Mouse (Mus musculus) stomach, embryonic 16.5 days (tissue): Measurements from ENCODE around the gene Gtf3c2. TPM values are rescaled to one million over a fixed set of nuclear protein-coding genes. Genes with fewer than 3 reads are reported as not detected.

Source experiments
- ATAC-seq: fragments of 200-750 bp; cut with Nextera tagmentation; 2 replicates; pipeline ENCODE4 v1.8.0; 2017; ENCODE audit warnings: moderate number of reproducible peaks, moderate TSS enrichment; ENCODE audit not compliant: insufficient read depth, low FRiP score
- H3K27ac ChIP-seq: fragments of 300-500 bp; sonication (generic); 2 replicates; pipeline ENCODE4 v1.5.1; 2014; ENCODE audit warnings: low read length
- H3K27me3 ChIP-seq: fragments of 300-500 bp; sonication (generic); 2 replicates; pipeline ENCODE4 v1.6.1; 2014; ENCODE audit warnings: low read length, control low read depth, mixed read lengths; ENCODE audit not compliant: control insufficient read depth, insufficient read depth
- H3K36me3 ChIP-seq: fragments of 300-500 bp; sonication (generic); 2 replicates; pipeline ENCODE4 v1.6.1; 2014; ENCODE audit warnings: low read length; ENCODE audit not compliant: control insufficient read depth, insufficient read depth
- H3K4me1 ChIP-seq: fragments of 300-500 bp; sonication (generic); 2 replicates; pipeline ENCODE4 v1.6.1; 2014; ENCODE audit warnings: low read length, control low read depth, mixed read lengths; ENCODE audit not compliant: control insufficient read depth, insufficient read depth
- H3K4me2 ChIP-seq: fragments of 300-500 bp; sonication (generic); 2 replicates; pipeline ENCODE4 v1.6.1; 2014; ENCODE audit warnings: low read depth, low read length, mixed read lengths
- H3K4me3 ChIP-seq: fragments of 300-500 bp; sonication (generic); replicated peaks from 2 replicates; pipeline ENCODE4 v1.5.1; 2014; ENCODE audit warnings: mild to moderate bottlenecking, low read length
- H3K9ac ChIP-seq: fragments of 300-500 bp; sonication (generic); 2 replicates; pipeline ENCODE4 v1.6.1; 2014; ENCODE audit warnings: low read length
- H3K9me3 ChIP-seq: fragments of 300-500 bp; sonication (generic); replicated peaks from 2 replicates; pipeline ENCODE4 v1.6.1; 2016; ENCODE audit warnings: low read length, control low read depth; ENCODE audit not compliant: control insufficient read depth
- WGBS: fragments of 180-500 bp; shearing (Covaris S2); extraction: QIAGEN DNeasy Blood & Tissue Kit; methylation state at CpG from one replicate; pipeline ENCODE4 v1.1.7; 2014; 5-methylcytosine and 5-hydroxymethylcytosine counted together
- polyA plus RNA-seq: library from polyadenylated mRNA; unstranded; fragments of >200 nt; fragmentation: Nextera tagmentation; extraction: Ambion mirVana; gene quantifications from 2 replicates; pipeline ENCODE4 v1.2.1, GENCODE M21; 2015

Gtf3c2 gene
- polyA plus RNA-seq, 1 experiment from 2014 or later: 69.4 TPM

DNA sequence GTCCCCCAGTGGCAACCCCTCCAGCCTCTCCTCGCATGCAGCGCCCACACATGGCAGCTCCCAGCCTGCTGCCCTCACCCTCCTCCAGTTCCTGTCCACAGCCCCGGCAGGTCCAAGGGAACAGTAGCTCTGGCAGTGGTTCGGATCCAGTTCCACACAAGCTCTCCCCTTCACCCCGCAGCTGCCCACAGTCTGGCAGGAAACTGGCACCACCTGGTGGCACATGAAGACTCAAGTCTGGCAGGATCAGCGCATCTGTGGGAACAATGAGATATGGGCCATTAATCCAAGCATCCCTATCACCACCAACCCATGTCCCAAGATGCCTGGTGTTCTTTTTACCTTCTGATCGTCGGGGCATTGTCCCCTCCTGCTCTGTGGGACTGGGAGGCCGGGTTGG is 19.9 kb upstream of the Gtf3c2 start:
- Histone ChIP-seq H3K4me3 (no peak overlapping the region), H3K9ac (no peak overlapping the region), H3K4me2 (no peak overlapping the region), H3K9me3 (0 out of 2 replicates have a peak, but pooled peaks cover 5% of the 10 kb centered on the region), H3K4me1 (peaks cover 12% of the 10 kb centered on the region), H3K27ac (no peak overlapping the region), H3K36me3 (peaks cover 39% of the 10 kb centered on the region), H3K27me3 (no peaks in the 10 kb centered on the region)
- WGBS: 78% methylated on average over 9 of the region's 9 CpGs
- no peak for ATAC-seq

DNA sequence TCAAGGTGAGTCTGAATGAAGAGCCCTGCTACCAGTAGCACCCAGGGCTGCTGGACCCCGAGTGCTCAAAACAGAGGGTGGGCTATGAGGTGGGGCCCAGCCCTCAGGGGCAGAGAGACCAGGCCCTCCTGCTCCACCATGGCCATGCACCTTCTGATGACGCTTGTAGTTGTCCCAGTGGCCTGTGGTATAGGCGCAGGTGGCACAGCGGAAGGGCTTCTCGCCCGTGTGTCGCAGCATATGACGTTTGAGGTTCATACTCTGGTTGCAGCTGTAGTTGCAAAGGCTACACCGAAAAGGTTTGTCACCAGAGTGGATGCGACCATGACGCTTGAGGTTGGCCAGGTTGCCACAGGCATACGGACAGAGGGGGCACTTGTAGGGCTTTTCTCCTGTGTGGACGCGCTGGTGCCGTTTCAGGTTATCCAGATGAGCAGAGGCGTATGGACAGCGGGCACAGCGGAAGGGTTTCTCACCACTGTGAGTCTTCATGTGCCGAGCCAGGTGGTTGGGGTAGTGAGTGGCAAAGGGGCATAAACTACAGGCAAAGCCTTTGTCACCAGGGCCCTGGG is 19.5 kb upstream of the Gtf3c2 start:
- Histone ChIP-seq H3K4me1 (peaks cover 16% of the 10 kb centered on the region), H3K27me3 (no peaks in the 10 kb centered on the region), H3K9ac (no peak overlapping the region), H3K9me3 (0 out of 2 replicates have a peak, but pooled peaks cover 5% of the 10 kb centered on the region), H3K27ac (no peak overlapping the region), H3K4me3 (no peak overlapping the region), H3K4me2 (no peak overlapping the region), H3K36me3 (peaks cover 39% of the 10 kb centered on the region)
- 89% methylated on average over 19 of the region's 19 CpGs for WGBS
- ATAC-seq: no peak

- 81% methylated on average over 5 of the region's 5 CpGs for WGBS
These were observed 18.8 kb upstream of the Gtf3c2 start for GRCm38 (mm10) chr5:31198616-31199320.

GRCm38 (mm10) chr5:31198170-31198569 is 18.2 kb upstream of the Gtf3c2 start:
- Histone ChIP-seq H3K9me3 (0 out of 2 replicates have a peak, but pooled peaks cover 5% of the 10 kb centered on the region), H3K27ac (no peak overlapping the region), H3K36me3 (peaks cover 39% of the 10 kb centered on the region), H3K4me1 (peaks cover 23% of the 10 kb centered on the region), H3K9ac (no peak overlapping the region), H3K27me3 (no peaks in the 10 kb centered on the region), H3K4me2 (no peak overlapping the region), H3K4me3 (no peak overlapping the region)
- WGBS: 81% methylated on average over 9 of the region's 9 CpGs
- ATAC-seq: no peak

More at GRCm38 (mm10) chr5:31198616-31199320, 18.8 kb upstream of the Gtf3c2 start:
- Histone ChIP-seq H3K4me2 (no peak overlapping the region), H3K27me3 (no peaks in the 10 kb centered on the region), H3K4me3 (no peak overlapping the region), H3K9ac (no peak overlapping the region), H3K27ac (no peak overlapping the region), H3K36me3 (peaks cover 39% of the 10 kb centered on the region), H3K9me3 (0 out of 2 replicates have a peak, but pooled peaks cover 5% of the 10 kb centered on the region), H3K4me1 (peaks cover 22% of the 10 kb centered on the region)
- no peak for ATAC-seq

DNA sequence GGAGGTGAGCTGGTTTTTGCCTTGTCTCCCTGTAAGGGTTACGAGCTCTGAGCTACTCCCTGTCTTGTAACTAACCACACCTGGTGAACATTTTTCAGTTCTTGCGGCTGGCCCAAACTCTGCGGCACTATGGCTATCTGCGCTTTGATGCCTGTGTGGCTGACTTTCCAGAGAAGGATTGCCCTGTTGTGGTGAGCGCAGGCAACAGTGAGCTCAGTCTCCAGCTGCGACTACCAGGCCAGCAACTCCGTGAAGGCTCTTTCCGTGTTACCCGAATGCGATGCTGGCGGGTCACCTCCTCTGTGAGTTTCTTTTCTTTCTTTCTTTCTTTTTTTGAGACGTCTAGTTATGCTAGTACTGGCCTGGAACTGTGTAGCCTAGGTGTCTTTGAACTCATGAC is 17.1 kb upstream of the Gtf3c2 start:
- H3K4me3 ChIP-seq: no peak overlapping the region
- peaks cover 39% of the 10 kb centered on the region for H3K36me3 ChIP-seq
- no peaks in the 10 kb centered on the region for H3K27me3 ChIP-seq
- H3K9ac ChIP-seq: no peak overlapping the region
- ATAC-seq: no peak
- no peak overlapping the region for H3K4me2 ChIP-seq
- 92% methylated on average over 12 of the region's 12 CpGs for WGBS
- no peak overlapping the region for H3K27ac ChIP-seq
- peaks cover 18% of the 10 kb centered on the region for H3K4me1 ChIP-seq
- H3K9me3 ChIP-seq: 0 out of 2 replicates have a peak, but pooled peaks cover 5% of the 10 kb centered on the region

- 90% methylated on average over 10 of the region's 10 CpGs for WGBS
- H3K36me3 ChIP-seq: peaks cover 39% of the 10 kb centered on the region
- no peak overlapping the region for H3K4me3 ChIP-seq
- no peak overlapping the region for H3K9ac ChIP-seq
- peaks cover 25% of the 10 kb centered on the region for H3K4me1 ChIP-seq
- peak overlapping the region; percentile 14; the same call in 1 of the 2 replicates for H3K27ac ChIP-seq
- H3K4me2 ChIP-seq: no peak overlapping the region
- no peak for ATAC-seq
- no peaks in the 10 kb centered on the region for H3K27me3 ChIP-seq
- 0 out of 2 replicates have a peak, but pooled peaks cover 5% of the 10 kb centered on the region for H3K9me3 ChIP-seq
These were observed 16.3 kb upstream of the Gtf3c2 start for GRCm38 (mm10) chr5:31196207-31196606.

DNA sequence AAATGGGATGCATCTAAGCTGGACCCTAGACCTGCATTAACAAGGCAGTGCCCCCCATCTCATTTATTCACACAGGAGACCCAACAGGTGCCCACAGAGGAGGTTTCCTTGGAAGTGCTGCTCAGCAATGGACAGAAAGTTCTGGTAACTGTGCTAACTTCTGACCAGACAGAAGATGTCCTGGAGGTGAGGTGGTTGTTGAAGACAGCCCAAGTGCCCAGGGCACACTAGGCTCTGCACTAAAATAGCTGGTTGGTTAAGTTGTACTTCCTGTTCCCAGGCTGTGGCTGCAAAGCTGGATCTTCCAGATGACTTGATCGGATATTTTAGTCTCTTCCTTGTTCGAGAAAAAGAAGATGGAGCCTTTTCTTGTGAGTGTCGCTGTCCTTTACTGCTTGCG is 15.7 kb upstream of the Gtf3c2 start:
- Histone ChIP-seq H3K27me3 (no peaks in the 10 kb centered on the region), H3K9ac (no peak overlapping the region), H3K9me3 (0 out of 2 replicates have a peak, but pooled peaks cover 5% of the 10 kb centered on the region), H3K4me2 (no peak overlapping the region), H3K4me1 (peaks cover 23% of the 10 kb centered on the region), H3K4me3 (no peak overlapping the region), H3K27ac (no peak overlapping the region; the same call in 1 of the 2 replicates), H3K36me3 (peaks cover 40% of the 10 kb centered on the region)
- 92% methylated on average over 4 of the region's 4 CpGs for WGBS
- ATAC-seq: no peak

DNA sequence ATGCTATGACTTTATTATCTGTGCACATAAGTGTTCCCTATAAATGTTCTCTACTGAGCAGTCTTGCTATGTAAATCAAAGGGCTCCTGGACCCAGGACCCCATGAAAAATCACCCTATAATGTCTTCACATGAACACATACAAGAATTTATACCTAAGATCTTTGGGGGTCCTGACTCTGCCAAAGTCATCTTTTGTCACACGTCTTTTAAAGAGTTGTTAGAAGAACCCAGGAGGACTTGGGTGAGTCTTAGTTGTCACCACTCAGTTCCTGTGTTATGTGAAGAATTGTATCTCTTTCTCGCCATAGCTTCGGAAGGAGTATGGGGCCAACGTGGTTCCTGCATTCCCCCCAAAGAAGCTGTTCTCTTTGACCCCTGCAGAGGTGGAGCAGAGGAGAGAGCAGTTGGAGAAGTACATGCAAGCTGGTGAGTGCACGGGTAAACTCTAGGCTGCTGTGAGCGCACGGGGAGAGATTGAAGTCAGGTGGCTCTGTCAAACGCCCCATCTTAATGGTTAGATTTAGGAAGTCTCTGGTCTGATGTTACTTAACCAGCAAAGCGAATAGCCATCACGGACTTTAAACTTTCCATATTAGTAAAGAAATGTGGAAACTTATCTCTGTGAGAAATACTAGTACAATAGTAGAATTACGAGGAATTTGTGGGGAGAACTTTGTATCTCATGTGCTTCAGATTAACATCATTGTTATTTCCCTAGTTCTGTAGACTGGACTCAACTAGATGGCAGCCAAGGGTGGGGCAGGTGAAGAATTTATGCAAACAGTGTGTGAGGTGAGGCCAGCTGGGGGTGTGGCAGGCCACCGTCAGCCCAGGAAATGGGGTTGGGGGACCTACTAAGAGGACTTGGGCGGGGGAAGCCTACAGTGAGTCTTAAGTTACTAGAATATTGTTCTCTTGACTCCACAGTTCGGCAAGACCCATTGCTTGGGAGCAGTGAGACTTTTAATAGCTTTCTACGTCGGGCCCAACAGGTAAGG is 14.8 kb upstream of the Gtf3c2 start:
- peak overlapping the region; percentile 79 for H3K4me2 ChIP-seq
- H3K4me3 ChIP-seq: peak overlapping the region; percentile 97
- H3K9me3 ChIP-seq: no peaks in the 10 kb centered on the region
- no peak overlapping the region for H3K9ac ChIP-seq
- ATAC-seq: no peak
- WGBS: 87% methylated on average over 16 of the region's 16 CpGs
- H3K36me3 ChIP-seq: peaks cover 41% of the 10 kb centered on the region
- no peak overlapping the region for H3K27ac ChIP-seq
- H3K4me1 ChIP-seq: peaks cover 21% of the 10 kb centered on the region
- no peaks in the 10 kb centered on the region for H3K27me3 ChIP-seq
